Mouse (Mus musculus) splenic B cell, adult 2 months (primary cell): ENCODE results near the gene Celf2.

Experiments used
- DNase-seq: peaks from one replicate; pipeline ENCODE4 v3.0.0-alpha.2; 2011; ENCODE audit warnings: low read depth, low spot score
- H3K27me3 ChIP-seq: 2 replicates; pipeline ENCODE4 v1.6.1; 2012; ENCODE audit warnings: mild to moderate bottlenecking, low read length, moderate library complexity, mixed read lengths; ENCODE audit not compliant: control insufficient read depth, poor library complexity, insufficient read depth, severe bottlenecking
- H3K36me3 ChIP-seq: 2 replicates; pipeline ENCODE4 v1.6.1; 2012; ENCODE audit warnings: mild to moderate bottlenecking, low read length, moderate library complexity, mixed read lengths; ENCODE audit not compliant: control insufficient read depth, poor library complexity, insufficient read depth, severe bottlenecking

Celf2 gene

DNA sequence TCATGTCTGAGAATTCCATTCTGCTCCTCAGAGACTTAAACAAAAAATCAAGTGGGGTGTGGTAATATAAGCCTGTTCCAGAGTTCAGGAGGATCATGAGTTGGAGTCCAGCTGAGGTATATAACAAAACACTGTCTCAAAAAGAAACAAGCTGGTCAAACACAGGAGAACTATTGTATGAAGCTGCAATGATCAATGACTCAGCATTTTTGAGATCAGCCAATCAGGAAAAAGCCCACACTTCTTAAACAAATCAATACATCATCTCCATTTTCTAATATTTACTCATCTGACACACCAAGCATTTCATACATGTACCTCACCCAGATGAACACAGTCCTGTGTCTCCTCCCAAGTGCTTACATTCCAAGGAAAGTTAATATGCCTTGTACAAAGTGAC is 544.1 kb downstream of the Celf2 start:
- Histone ChIP-seq H3K36me3 (no peaks in the 10 kb centered on the region), H3K27me3 (no peaks in the 10 kb centered on the region)
- DNase-seq = no peak

DNA sequence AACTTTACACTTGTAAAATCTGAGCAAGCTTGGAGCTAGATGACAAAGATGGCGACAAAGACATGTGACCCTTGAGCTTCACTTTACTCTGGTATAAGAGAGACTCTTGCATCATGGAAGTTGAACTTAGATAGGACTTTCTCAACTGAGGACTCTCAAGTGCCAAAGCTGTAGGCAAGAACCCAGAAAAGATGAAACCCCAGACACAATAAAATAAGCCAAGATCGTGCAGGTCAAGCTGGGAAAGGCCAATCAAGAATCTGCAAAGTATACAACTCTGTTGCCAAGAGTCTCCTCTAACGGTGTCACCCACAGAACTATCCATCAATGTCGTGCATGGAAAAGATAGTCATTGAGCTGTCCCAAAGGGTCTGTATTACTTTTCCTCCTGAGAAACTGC is 558.7 kb downstream of the Celf2 start:
- Histone ChIP-seq H3K27me3 (no peaks in the 10 kb centered on the region), H3K36me3 (no peaks in the 10 kb centered on the region)
- DNase-seq = no peak

GRCm38 (mm10) chr2:6945638-6946415 is 563.5 kb downstream of the Celf2 start:
- Histone ChIP-seq H3K36me3 (no peaks in the 10 kb centered on the region), H3K27me3 (no peaks in the 10 kb centered on the region)
- DNase-seq = no peak

DNA sequence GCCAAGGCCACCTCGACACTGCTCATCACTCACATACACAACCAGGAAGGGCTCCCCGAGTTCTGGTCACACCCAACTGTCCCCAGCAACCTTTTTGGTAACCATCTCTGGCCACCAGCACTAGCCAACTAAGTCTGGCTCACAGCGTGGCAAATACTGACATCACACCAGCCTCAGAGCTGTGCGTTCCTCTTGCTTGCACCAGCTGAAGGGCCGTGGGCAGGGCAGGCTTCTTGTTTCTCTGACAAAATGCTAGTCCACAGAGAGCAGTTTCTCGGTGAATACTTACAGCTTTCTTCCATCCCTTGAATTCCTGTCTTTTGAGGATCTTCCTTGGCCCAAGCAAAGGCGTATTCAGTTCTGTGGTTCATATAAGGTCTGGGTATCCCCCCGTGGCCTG is 565.7 kb downstream of the Celf2 start:
- Histone ChIP-seq H3K27me3 (no peaks in the 10 kb centered on the region), H3K36me3 (no peaks in the 10 kb centered on the region)
- DNase-seq = no peak

GRCm38 (mm10) chr2:6942635-6943390 is 566.5 kb downstream of the Celf2 start:
- Histone ChIP-seq H3K27me3 (no peaks in the 10 kb centered on the region), H3K36me3 (no peaks in the 10 kb centered on the region)
- no peak for DNase-seq

- Histone ChIP-seq H3K36me3 (no peaks in the 10 kb centered on the region), H3K27me3 (no peaks in the 10 kb centered on the region)
- DNase-seq = no peak
Measured at GRCm38 (mm10) chr2:6939143-6939542, 570.2 kb downstream of the Celf2 start.

GRCm38 (mm10) chr2:6933130-6933529 is 576.2 kb downstream of the Celf2 start:
- no peak for DNase-seq
- no peaks in the 10 kb centered on the region for H3K27me3 ChIP-seq
- no peaks in the 10 kb centered on the region for H3K36me3 ChIP-seq

GRCm38 (mm10) chr2:6927693-6928360 is 581.5 kb downstream of the Celf2 start:
- Histone ChIP-seq H3K27me3 (no peaks in the 10 kb centered on the region), H3K36me3 (no peaks in the 10 kb centered on the region)
- no peak for DNase-seq

DNA sequence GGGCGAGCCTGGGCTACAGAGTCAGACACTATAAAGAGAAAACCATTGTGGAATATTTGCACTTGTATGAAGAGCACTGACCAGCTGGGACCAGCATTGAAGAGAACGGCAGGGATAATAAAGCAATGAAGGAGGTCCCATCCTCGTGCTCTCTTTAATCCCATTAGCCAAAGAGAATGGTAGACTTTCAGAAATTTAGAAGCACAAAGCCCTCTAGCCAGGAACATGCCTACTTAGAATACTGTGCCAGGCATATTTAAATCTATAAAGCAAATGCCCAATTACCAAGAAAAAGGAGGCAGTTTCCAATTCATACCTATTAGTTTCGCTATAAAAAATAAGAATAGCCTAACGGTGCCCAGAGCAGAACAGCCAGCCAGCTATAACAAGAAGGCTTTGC is 583.9 kb downstream of the Celf2 start:
- no peaks in the 10 kb centered on the region for H3K36me3 ChIP-seq
- DNase-seq = no peak
- H3K27me3 ChIP-seq = no peaks in the 10 kb centered on the region

GRCm38 (mm10) chr2:6923738-6924474 is 585.5 kb downstream of the Celf2 start:
- H3K27me3 ChIP-seq = no peaks in the 10 kb centered on the region
- no peak for DNase-seq
- no peaks in the 10 kb centered on the region for H3K36me3 ChIP-seq

DNA sequence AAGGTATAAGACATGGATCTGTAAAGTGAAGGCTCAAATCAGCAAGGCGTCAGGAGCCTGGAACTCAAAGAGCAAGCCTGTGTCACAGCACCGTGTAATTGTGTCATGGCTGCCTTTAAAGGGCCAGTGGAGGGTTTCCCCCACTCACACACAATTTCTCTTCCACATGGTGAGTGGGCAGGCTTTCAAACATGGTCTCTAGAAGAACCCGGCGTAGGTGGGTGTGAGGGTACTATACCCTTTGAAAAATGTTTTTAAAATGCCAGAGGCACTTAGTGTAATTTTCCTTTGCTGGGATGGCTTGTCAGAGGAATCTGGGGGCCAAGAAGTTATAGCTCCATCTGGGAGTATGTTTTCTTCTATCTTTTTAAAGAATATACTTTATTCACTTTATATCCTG is 594.0 kb downstream of the Celf2 start:
- DNase-seq = no peak
- Histone ChIP-seq H3K27me3 (no peaks in the 10 kb centered on the region), H3K36me3 (no peaks in the 10 kb centered on the region)

GRCm38 (mm10) chr2:6913315-6913714 is 596.0 kb downstream of the Celf2 start:
- Histone ChIP-seq H3K27me3 (no peaks in the 10 kb centered on the region), H3K36me3 (no peaks in the 10 kb centered on the region)
- DNase-seq = no peak

GRCm38 (mm10) chr2:6911932-6912331 is 597.4 kb downstream of the Celf2 start:
- H3K36me3 ChIP-seq = no peaks in the 10 kb centered on the region
- no peak for DNase-seq

DNA sequence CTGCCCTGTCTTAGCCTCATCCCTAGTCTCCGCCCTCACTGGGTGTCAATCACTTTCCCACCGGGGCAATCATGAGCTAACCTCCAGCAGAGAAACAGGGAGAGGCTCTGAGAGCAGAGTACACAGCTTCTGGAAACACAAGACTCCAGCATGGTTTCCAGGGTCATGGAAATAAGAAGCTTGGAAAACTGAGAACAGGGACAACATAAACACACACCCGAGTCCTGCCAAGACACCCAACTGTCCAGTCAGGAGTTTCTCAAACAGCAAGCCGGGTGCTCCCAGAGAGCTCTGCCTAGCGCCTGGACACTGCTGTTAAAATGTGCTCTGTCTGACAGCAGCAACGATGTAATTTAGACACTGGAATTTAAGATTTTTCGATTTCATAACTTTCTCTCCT is 599.4 kb downstream of the Celf2 start:
- DNase-seq = no peak
- no peaks in the 10 kb centered on the region for H3K27me3 ChIP-seq
- H3K36me3 ChIP-seq = no peaks in the 10 kb centered on the region

More at GRCm38 (mm10) chr2:6911932-6912331, 597.4 kb downstream of the Celf2 start:
- no peaks in the 10 kb centered on the region for H3K27me3 ChIP-seq
